Mouse (Mus musculus) liver, embryonic 11.5 days (tissue): ENCODE data around the gene Synpr. TPM values are rescaled to one million over a fixed set of nuclear protein-coding genes. Genes with fewer than 3 reads are reported as not detected.

Experiments
- ATAC-seq: fragments of 200-750 bp; cut with Nextera tagmentation; replicated peaks from 2 replicates; pipeline ENCODE4 v1.8.0; 2017; ENCODE audit warnings: moderate number of reproducible peaks, mild to moderate bottlenecking, moderate TSS enrichment, moderate library complexity; ENCODE audit not compliant: low FRiP score
- DNase-seq: peaks from one replicate; pipeline ENCODE4 v3.0.0-alpha.2; 2017; ENCODE audit warnings: low spot score
- H3K27ac ChIP-seq: fragments of 300-500 bp; sonication (generic); 2 replicates; pipeline ENCODE4 v1.5.1; 2014; ENCODE audit warnings: mild to moderate bottlenecking, low read depth, low read length, control low read depth
- H3K27me3 ChIP-seq: fragments of 300-500 bp; sonication (generic); replicated peaks from 2 replicates; pipeline ENCODE4 v1.6.1; 2014; ENCODE audit warnings: low read length, mixed read lengths; ENCODE audit not compliant: control insufficient read depth, insufficient read depth
- H3K36me3 ChIP-seq: fragments of 300-500 bp; sonication (generic); 2 replicates; pipeline ENCODE4 v1.6.1; 2014; ENCODE audit warnings: mild to moderate bottlenecking, low read length, moderate library complexity, mixed read lengths; ENCODE audit not compliant: control insufficient read depth, insufficient read depth
- H3K4me1 ChIP-seq: fragments of 300-500 bp; sonication (generic); replicated peaks from 2 replicates; pipeline ENCODE4 v1.6.1; 2014; ENCODE audit warnings: low read length, mixed read lengths; ENCODE audit not compliant: control insufficient read depth, insufficient read depth
- H3K4me2 ChIP-seq: fragments of 300-500 bp; sonication (generic); 2 replicates; pipeline ENCODE4 v1.6.1; 2014; ENCODE audit warnings: mild to moderate bottlenecking, control low read depth, moderate library complexity
- H3K4me3 ChIP-seq: fragments of 300-500 bp; sonication (generic); 2 replicates; pipeline ENCODE4 v1.5.1; 2014; ENCODE audit warnings: low read depth, low read length, control low read depth
- H3K9ac ChIP-seq: fragments of 300-500 bp; sonication (generic); 2 replicates; pipeline ENCODE4 v1.6.1; 2014; ENCODE audit warnings: low read depth, low read length, control low read depth
- H3K9me3 ChIP-seq: fragments of 300-500 bp; sonication (generic); 2 replicates; pipeline ENCODE4 v1.6.1; 2016; ENCODE audit warnings: low read length, inconsistent platforms, mixed read lengths; ENCODE audit not compliant: control insufficient read depth
- WGBS: fragments of 180-500 bp; shearing (Covaris S2); extraction: QIAGEN DNeasy Blood & Tissue Kit; methylation state at CpG from one replicate; pipeline ENCODE4 v1.1.7; 2014; 5-methylcytosine and 5-hydroxymethylcytosine counted together
- polyA plus RNA-seq: library from polyadenylated mRNA; unstranded; fragments of >200 nt; fragmentation: Nextera tagmentation; extraction: Ambion mirVana; gene quantifications from 2 replicates; pipeline ENCODE4 v1.2.1, GENCODE M21; 2014

Synpr gene
- polyA plus RNA-seq, 1 experiment from 2014 or later: 0.60 TPM

GRCm38 (mm10) chr14:13578101-13578500, 293.5 kb downstream of the Synpr start:
- Histone ChIP-seq H3K9me3 (no peaks in the 10 kb centered on the region), H3K4me3 (no peak overlapping the region), H3K27me3 (no peaks in the 10 kb centered on the region), H3K4me1 (no peaks in the 10 kb centered on the region), H3K27ac (no peak overlapping the region), H3K36me3 (no peaks in the 10 kb centered on the region), H3K4me2 (no peak overlapping the region), H3K9ac (no peak overlapping the region)
- DNase-seq (no peak), ATAC-seq (no peak)
- 76% methylated on average over 2 of the region's 2 CpGs for WGBS

GRCm38 (mm10) chr14:13578744-13579143, 294.2 kb downstream of the Synpr start:
- Histone ChIP-seq H3K27ac (no peak overlapping the region), H3K9me3 (no peaks in the 10 kb centered on the region), H3K36me3 (no peaks in the 10 kb centered on the region), H3K4me2 (no peak overlapping the region), H3K27me3 (no peaks in the 10 kb centered on the region), H3K4me1 (no peaks in the 10 kb centered on the region), H3K9ac (no peak overlapping the region), H3K4me3 (no peak overlapping the region)
- no peak for DNase-seq
- ATAC-seq: no peak
- WGBS: 86% methylated on average over 1 of the region's 1 CpGs

GRCm38 (mm10) chr14:13593321-13593940, 308.9 kb downstream of the Synpr start:
- Histone ChIP-seq H3K27me3 (no peaks in the 10 kb centered on the region), H3K36me3 (no peaks in the 10 kb centered on the region), H3K27ac (no peak overlapping the region), H3K4me1 (no peaks in the 10 kb centered on the region), H3K9me3 (no peaks in the 10 kb centered on the region), H3K9ac (no peak overlapping the region), H3K4me2 (no peak overlapping the region), H3K4me3 (no peak overlapping the region)
- no peak for DNase-seq
- WGBS: 75% methylated on average over 2 of the region's 2 CpGs
- no peak for ATAC-seq

- Histone ChIP-seq H3K9ac (no peak overlapping the region), H3K4me3 (no peak overlapping the region), H3K4me2 (no peak overlapping the region), H3K9me3 (no peaks in the 10 kb centered on the region), H3K27me3 (no peaks in the 10 kb centered on the region), H3K36me3 (no peaks in the 10 kb centered on the region), H3K4me1 (no peaks in the 10 kb centered on the region), H3K27ac (no peak overlapping the region)
- ATAC-seq (no peak), DNase-seq (no peak)
- WGBS: 74% methylated on average over 6 of the region's 6 CpGs
These were observed 311.7 kb downstream of the Synpr start for GRCm38 (mm10) chr14:13596251-13596650.

GRCm38 (mm10) chr14:13597204-13597603, 312.6 kb downstream of the Synpr start:
- Histone ChIP-seq H3K9ac (no peak overlapping the region), H3K27ac (no peak overlapping the region), H3K27me3 (no peaks in the 10 kb centered on the region), H3K36me3 (no peaks in the 10 kb centered on the region), H3K4me3 (no peak overlapping the region), H3K4me2 (no peak overlapping the region), H3K9me3 (no peaks in the 10 kb centered on the region), H3K4me1 (no peaks in the 10 kb centered on the region)
- DNase-seq: no peak
- ATAC-seq: no peak
- 73% methylated on average over 2 of the region's 2 CpGs for WGBS

- Histone ChIP-seq H3K9me3 (no peaks in the 10 kb centered on the region), H3K9ac (no peak overlapping the region), H3K4me2 (no peak overlapping the region), H3K4me3 (no peak overlapping the region), H3K27ac (no peak overlapping the region), H3K4me1 (no peaks in the 10 kb centered on the region), H3K27me3 (no peaks in the 10 kb centered on the region), H3K36me3 (no peaks in the 10 kb centered on the region)
- WGBS: 38% methylated on average over 2 of the region's 2 CpGs
- DNase-seq (no peak), ATAC-seq (no peak)
These were observed 336.0 kb downstream of the Synpr start for GRCm38 (mm10) chr14:13620531-13620930.

- no peak overlapping the region for H3K9ac ChIP-seq
These were observed 365.3 kb downstream of the Synpr start for GRCm38 (mm10) chr14:13649865-13650264.

GRCm38 (mm10) chr14:13651039-13651438, 366.5 kb downstream of the Synpr start:
- ATAC-seq (no peak), DNase-seq (no peak)
- Histone ChIP-seq H3K27ac (no peak overlapping the region), H3K4me1 (no peaks in the 10 kb centered on the region), H3K27me3 (no peaks in the 10 kb centered on the region), H3K4me2 (no peak overlapping the region), H3K4me3 (no peak overlapping the region), H3K9me3 (no peaks in the 10 kb centered on the region), H3K9ac (no peak overlapping the region), H3K36me3 (no peaks in the 10 kb centered on the region)
- 52% methylated on average over 1 of the region's 1 CpGs for WGBS

More at GRCm38 (mm10) chr14:13649865-13650264, 365.3 kb downstream of the Synpr start:
- Histone ChIP-seq H3K4me2 (no peak overlapping the region), H3K4me3 (no peak overlapping the region), H3K27me3 (no peaks in the 10 kb centered on the region), H3K36me3 (no peaks in the 10 kb centered on the region), H3K4me1 (no peaks in the 10 kb centered on the region), H3K9me3 (no peaks in the 10 kb centered on the region), H3K27ac (no peak overlapping the region)
- ATAC-seq (no peak), DNase-seq (no peak)
- WGBS: 91% methylated on average over 1 of the region's 1 CpGs

- H3K9me3 ChIP-seq: no peaks in the 10 kb centered on the region
- no peaks in the 10 kb centered on the region for H3K36me3 ChIP-seq
- WGBS: 83% methylated on average over 2 of the region's 2 CpGs
- no peaks in the 10 kb centered on the region for H3K4me1 ChIP-seq
- H3K4me2 ChIP-seq: no peak overlapping the region
- H3K27me3 ChIP-seq: no peaks in the 10 kb centered on the region
- H3K9ac ChIP-seq: no peak overlapping the region
- H3K27ac ChIP-seq: no peak overlapping the region
- ATAC-seq: no peak
- DNase-seq: no peak
- no peak overlapping the region for H3K4me3 ChIP-seq
These were observed 367.1 kb downstream of the Synpr start for GRCm38 (mm10) chr14:13651541-13652298.
